Mouse (Mus musculus): ENCODE measurements around the gene C77080.

DNA sequence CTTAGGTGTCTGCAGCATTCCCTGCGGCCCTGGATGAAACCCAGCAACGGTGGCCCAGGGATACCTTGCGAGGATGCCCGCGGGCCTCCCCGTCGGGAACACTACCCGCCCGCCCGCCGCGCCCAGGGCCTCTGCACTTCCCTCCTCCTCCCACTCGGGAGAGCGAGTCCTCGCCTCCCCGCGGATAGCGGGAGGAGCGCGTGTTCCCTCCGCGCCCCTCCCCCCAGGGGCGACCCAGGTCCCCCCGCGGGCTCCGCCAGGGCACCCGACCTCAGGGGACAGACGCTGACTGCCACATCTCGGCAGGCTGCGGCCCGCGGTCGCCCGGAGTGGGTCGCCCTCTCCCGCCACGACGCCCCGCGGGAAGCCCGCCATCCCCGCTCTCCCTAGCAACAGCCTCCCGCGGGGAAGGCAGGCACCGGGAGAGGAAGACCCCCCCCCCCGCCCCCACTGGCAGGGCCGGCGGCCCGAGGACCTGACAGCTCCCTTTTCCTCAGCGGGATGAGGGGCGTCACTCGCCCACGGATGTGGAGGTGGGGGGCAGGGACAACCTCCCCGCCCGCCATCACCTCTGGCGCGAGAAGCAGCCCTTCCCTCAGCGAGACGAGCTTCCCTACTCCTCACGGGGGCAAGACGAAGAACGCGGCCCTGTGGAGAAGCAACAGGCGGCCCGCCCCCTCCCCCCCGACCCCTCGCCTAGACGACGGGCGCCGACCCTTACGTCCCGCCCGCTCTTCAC is 72.2 kb downstream of the C77080 start:
- no peak for TF ChIP-seq POLR2A (IDR thresholded peaks at IDR 0.05; ENCODE audit: borderline replicate concordance, control insufficient read depth, low read depth, low read length)
- TF ChIP-seq CTCF (IDR thresholded peaks at IDR 0.05; ENCODE audit: control insufficient read depth, insufficient read depth, low read length), result no peak
